Mouse (Mus musculus) right cerebral cortex, postnatal 25 days (tissue): ENCODE measurements around the gene Dst.
"Not testable (repeated sequence)": the region's sequence is repeated elsewhere in the genome, so short reads cannot be mapped to it uniquely, and the experiment has no call there.

ENCODE experiments used
- DNase-seq: peaks from one replicate; pipeline ENCODE4 v3.0.0; 2022

The Dst gene

GRCm38 (mm10) chr1:34030330-34031021, 122.5 kb downstream of the Dst start:
- DNase-seq: no peak

GRCm38 (mm10) chr1:34033052-34033451, 125.0 kb downstream of the Dst start:
- no peak for DNase-seq

- no peak for DNase-seq
Measured at GRCm38 (mm10) chr1:34033478-34033877, 125.5 kb downstream of the Dst start.

DNA sequence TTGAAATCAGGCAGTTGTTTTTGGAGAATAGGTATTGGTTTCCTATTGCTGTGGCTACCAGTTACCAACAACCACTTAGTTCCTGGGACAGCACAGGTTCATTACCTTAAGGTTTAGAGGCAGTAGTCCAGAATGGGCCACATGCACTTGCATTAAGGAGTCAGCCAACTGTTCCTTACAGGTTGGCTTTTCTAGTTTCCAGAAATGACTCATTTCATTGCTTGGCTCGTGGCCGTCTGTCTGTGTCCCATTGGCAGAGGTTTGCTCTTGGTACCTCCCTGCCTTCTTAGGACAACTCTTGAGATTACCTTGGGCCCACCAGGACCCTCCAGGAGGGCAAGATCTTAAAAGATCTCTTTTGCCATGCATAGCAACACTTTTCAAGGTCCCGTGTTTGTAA, 125.9 kb downstream of the Dst start:
- no peak for DNase-seq

DNA sequence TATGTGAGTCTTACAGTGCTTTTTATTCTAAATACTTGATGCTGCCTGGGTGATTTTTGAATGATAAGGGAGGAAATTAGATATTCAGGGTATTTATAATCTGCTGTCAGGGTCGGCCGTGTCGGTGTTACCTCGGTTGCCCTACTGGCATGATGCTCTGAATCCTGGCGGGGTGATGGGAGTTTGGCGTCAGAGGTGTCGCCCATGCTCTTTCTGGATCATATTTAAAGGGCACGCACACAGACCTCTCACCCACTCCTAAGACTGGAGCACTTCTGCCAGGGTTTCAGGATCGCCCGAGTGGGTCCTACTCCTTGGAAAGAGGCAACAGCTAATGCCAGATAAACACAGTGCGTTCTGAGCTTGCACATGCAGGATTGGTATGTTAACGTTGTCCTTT, 128.1 kb downstream of the Dst start:
- no peak for DNase-seq

- no peak for DNase-seq
Measured at GRCm38 (mm10) chr1:34038571-34038970, 130.5 kb downstream of the Dst start.

DNA sequence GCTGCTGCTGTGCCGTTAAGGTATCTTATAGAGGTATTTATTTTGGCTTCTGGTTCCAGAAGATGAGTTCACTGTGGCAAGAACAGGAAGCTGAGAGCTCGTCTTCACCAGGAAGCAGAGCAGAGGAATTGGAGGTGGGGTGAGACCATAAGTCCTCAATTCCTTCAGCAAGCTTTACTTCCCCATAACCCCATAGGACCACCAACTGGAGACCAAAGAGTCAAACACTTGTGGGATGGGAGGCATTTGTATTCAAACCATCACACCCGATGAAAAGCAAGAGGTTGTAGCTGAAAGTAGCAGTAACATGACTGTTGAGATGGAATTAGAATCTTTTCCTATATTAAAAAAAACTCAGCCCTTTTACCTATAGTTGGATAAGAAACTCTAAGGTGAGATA, 132.0 kb downstream of the Dst start:
- DNase-seq: no peak

GRCm38 (mm10) chr1:34040901-34041721, 133.1 kb downstream of the Dst start:
- DNase-seq: no peak

DNA sequence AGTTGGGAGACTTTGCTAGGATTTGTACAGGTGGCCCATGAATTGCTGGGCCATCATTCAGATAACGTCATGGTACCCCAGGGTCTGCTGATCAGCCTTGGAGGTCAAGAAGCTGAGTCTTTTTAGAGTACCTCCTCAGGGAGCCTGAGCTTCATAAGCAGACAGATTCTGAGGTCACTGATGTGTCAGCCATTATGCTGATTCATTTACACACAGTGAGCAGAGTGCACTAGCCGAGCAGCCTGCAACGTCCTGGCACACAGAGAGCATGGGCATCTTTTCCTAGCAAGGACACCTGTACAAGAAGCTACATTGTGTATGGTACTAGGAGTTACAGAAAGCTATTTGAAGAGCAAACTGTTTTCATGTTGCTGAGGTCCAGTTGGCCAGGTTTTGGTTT, 134.3 kb downstream of the Dst start:
- no peak for DNase-seq

- no peak for DNase-seq
Measured at GRCm38 (mm10) chr1:34043327-34043726, 135.3 kb downstream of the Dst start.

DNA sequence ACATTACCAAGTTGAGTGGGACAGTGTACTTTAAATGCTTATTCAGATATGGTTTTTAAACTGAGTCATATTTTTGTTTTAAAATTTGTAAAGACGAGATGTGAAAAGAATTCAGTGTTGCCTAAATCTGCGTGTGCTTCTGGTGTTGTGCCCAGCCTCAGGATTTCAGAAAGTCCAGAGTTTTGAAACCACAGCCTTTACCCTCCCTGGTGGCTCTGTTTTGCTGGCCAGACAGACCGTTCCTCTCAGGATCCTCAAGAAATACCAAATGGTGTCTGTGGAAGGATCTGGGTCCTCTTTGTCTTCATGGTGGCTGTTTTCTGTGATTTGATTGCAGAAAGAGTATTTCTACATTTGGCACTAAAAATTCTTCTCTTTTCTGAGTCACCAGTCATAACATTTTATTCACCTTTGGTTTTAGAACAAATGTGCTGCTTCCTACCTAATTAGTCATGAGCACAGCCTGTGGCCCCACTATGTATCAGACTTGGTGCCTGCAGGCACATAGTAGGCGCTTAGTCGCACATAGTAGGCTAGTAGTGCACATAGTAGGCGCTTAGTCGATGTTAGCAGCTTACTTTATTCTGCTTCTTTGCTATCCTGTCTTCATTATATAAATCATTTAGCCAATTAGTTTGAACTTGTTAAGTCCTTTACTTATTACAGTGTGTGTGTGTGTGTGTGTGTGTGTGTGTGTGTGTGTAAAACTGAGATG, 136.0 kb downstream of the Dst start:
- no peak for DNase-seq

GRCm38 (mm10) chr1:34044675-34045074, 136.7 kb downstream of the Dst start:
- no peak for DNase-seq

- DNase-seq: no peak
Measured at GRCm38 (mm10) chr1:34047285-34047684, 139.3 kb downstream of the Dst start.

DNA sequence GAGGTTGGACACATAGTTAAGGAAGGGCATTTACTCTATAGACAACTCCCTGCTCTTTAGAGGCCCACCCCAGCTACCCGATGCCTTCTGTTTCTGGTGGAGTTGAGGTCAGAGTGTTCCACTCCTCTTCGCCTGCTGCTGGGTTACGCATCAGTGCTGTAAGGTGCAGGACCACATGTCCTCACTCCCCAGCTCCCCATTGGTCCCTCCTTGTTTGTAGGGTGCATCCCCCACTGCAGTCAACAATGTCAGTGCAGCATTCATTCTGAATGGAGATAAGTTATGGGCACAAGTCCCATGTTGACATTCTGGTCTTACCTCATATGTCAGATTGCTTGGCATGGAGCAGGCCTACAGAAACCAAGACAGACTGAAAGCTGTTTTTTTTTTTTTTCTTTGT, 143.2 kb downstream of the Dst start:
- DNase-seq: no peak

- DNase-seq: no peak
Measured at GRCm38 (mm10) chr1:34052422-34052821, 144.4 kb downstream of the Dst start.

GRCm38 (mm10) chr1:34054970-34055369, 146.9 kb downstream of the Dst start:
- DNase-seq: no peak

GRCm38 (mm10) chr1:34056658-34057057, 148.6 kb downstream of the Dst start:
- DNase-seq: no peak

DNA sequence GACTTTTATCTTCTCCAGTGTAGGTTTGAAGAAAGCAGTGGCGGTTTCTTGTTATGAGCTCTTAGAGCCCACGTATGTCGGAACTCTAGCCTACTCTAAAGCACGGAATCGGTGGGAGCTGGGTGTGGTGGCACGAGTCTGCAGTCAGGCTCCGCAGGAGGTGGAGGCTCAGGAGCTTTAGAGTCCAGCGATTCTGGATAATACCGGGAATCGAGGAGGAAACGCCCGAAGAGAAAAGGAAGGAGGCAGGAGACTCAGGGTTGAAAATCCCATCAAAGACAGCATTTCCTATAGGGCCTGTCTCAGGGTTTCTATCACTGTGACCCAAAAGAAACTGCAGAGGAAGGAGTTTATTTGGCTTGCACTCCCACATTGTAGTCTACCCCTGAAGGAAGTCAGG, 151.2 kb downstream of the Dst start:
- DNase-seq: no peak

DNA sequence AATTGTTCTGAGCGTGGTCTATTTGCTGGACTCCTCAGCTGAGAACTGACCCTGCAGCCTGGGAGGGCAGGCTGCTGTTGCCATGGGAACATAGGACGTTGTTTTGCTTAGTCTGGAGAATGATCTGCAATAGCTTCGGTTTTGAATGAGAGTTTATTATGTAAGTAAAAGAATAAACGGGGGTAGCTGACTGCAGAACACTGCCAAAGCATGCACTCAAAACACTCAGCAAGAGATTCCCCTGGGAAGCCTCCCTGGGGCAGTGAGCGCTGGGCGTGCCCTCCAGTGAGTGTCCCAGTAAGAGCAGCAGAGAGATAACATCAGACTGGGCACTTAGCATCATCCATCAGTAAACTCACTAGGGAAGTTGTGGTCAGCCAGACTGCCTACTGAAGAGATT, 152.4 kb downstream of the Dst start:
- peak; percentile 14 for DNase-seq

DNA sequence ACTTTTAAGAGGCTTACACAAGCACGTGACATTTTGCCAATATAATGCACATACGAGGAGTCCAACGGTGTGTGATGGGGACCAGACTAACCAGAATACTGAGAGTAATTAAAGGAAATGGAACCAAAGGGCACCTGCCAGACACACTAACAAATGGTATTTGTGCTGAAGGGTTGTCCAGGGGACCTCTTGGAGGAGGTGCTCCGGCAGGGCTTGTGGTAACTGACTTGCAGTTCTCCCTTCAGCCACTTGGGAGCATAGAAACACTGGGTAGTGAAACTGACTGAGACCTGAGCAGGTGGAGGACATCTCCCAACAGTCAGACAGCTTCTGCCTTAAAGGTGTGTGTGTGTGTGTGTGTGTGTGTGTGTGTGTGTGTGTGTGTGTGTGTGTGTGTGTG, 153.1 kb downstream of the Dst start:
- peak; percentile 55 for DNase-seq

GRCm38 (mm10) chr1:34061860-34062259, 153.8 kb downstream of the Dst start:
- DNase-seq: no peak

DNA sequence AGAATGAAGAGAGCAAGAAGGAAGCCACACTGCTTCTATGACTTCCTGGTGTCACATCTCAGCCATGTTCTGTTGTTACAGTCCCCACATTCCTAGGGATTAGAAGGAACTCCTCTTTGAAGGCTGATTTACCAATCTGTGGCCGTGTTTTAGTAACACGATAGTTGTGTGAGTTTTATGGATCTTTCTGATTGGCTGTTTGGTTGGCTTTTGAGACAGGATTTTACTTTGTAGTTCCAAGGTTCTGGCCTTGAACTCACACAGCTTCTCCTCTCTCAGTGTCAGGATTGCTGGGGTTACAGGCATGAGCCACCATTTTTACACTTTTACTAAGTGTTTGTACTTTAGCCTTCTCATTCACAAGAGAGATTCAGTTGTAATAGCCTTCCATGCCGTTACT, 155.9 kb downstream of the Dst start:
- DNase-seq: no peak

- DNase-seq: no peak
Measured at GRCm38 (mm10) chr1:34065551-34066048, 157.6 kb downstream of the Dst start.

DNA sequence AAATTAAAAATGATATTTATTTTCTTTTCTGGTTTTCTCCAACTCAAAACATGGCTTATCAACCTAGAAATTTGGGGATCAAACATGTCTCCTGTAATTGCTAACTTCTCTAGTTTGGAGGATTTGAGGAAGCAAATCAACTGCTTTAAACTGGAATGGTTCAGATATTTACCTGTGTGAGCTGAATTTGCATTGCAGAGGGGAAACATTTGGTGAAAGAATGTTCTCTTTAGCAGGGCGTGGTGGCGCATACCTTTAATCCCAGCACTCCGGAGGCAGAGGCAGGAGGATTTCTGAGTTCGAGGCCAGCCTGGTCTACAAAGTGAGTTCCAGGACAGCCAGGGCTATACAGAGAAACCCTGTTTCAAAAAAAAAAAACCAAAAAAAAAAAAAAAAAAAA, 158.4 kb downstream of the Dst start:
- DNase-seq: not testable (repeated sequence)
